Mouse (Mus musculus) frontal cortex, adult 2 months (tissue): ENCODE measurements around the gene Nrg3. TPM values are rescaled to one million over a fixed set of nuclear protein-coding genes. Genes with fewer than 3 reads are reported as not detected.

Experiments
- DNase-seq, 2 experiments: peaks; one replicate each; pipeline ENCODE4 v3.0.0; 2022; ENCODE audit warnings: low spot score in 1 of 2; ENCODE audit errors: extremely low spot score in 1 of 2
- polyA plus RNA-seq: library from polyadenylated mRNA; depleted of rRNA; stranded (reverse); fragments of >200 nt; gene quantifications from 2 replicates; pipeline ENCODE4 v1.2.3, GENCODE M21; 2012; rRNA removed

The Nrg3 gene
- polyA plus RNA-seq = 24.6 and 25.4 TPM in 2 replicates

DNA sequence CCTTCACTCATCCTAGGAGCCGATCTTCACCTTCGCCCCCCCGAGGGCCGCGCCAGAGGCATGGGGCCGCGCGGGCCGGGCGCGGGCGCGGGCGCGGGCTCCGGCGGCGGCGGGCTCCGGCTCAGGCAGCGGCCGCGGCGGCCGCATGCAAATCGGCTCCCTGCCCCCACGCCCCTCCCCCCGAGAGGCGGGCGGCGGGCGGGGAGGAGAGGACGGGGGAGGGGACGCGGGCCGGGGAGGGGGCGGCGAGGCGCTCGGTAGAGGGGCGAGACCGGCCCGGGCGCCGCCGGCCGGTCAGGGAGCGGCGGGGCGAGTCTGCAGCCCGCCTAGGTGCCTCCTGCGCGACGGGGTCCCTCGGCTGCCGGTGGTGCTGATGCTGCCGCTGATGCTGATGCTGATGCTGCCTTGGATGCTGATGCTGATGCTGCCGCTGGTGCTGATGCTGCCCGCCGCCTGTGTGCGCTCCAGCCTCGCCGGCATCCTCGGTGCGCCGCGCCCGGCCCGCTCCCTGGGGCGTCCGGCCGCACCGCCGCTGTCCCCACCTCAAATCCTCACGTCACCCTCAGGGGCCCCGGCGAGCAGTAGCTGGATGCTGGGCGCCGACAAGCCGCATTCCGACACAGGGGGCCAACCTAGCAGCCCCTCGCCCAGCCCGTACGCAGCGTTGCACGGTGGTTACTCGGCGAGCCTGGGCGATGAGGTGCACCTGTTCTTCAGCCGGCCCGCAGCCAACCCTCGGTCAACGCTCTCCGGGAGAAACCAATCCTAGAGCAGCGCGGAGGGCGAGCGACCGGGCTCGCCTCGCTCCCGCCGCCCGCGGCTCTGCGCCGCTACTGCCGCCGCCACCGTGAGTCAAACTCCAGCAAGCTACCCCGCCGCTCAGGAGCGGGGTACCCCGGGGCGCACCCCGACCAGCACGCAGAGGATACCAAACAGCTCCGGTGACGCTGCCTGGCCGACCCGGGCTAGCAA is at the start of gene Nrg3:
Gene Nrg3, minus strand, starts transcription at position 299 of the 972 bp plus-strand sequence.
- peak in 1 of 2 experiments; percentile 63 for DNase-seq

DNA sequence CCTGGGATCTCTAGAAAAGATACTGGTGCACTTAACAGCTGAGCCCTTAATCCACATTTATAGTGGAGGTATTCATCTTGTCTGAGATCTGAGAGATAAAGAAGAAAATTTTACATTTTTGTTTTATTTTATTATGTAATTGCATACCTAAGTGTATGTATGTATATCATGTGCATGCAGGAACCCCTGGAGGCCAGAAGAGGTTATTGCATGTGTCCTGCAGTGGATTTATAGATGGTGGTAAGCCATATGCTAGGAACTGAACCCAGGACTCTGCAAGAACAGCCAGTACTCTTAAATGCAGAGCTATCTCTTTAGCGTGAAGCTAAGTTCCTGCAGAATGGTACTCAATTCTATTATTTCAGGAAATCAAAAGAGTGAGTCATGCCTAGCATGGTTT is 36.1 kb upstream of the Nrg3 start:
- peak; percentile 17 to 46 for DNase-seq

DNA sequence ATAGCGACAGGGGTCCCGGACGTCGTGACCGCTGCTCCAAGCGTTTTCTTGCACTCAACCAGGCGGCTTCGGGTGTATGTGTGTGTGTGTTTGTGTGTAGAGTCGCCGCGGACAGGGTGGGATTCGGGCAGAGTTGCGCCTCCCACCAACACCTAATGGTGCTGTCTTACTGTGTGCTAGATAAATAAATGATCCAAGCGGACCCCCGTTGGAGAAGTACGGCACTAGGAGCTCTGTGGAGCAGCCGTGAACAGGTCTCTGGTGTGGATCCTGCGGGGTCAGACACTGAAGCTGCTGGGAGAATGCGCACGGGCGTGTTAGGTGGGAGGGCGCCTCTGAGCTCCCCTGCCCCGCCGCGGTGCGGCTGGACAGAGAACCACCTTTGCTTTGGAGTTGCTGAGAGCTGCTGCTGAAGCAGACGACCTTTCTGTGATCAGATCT is 903 bp upstream of the Nrg3 start:
- peak in 1 of 2 experiments; percentile 68 for DNase-seq

DNA sequence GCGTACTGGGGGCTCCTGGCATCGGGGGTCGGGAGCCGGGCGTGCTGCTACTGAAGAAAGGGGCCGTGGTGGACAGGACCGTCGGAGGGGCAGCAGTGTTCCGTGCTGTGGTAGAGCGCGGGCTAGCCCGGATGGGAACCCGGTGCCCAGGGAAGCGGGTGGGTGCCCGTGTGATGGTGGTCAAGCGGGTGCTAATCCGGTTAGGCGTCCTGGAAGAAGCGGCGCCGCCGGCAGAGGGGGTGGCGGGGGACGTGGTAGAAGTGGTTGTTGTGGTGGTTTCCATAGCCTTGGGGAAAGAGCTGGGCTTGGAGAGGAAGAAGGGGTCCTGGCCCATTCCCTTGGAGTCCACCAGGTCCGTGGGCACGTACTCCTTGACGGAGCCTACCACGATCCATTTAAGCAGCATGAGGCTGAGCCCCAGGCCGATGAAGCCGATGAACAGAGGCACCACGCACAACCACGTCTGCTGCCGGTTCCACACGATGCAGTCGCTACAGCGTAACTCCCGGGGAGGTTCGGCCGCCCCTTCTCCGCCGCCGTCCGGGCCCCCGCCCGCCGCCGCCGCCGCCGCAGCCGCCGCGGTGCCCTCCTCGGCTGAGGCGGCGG is 639 bp downstream of the Nrg3 start:
- DNase-seq = peak in 1 of 2 experiments; percentile 37

DNA sequence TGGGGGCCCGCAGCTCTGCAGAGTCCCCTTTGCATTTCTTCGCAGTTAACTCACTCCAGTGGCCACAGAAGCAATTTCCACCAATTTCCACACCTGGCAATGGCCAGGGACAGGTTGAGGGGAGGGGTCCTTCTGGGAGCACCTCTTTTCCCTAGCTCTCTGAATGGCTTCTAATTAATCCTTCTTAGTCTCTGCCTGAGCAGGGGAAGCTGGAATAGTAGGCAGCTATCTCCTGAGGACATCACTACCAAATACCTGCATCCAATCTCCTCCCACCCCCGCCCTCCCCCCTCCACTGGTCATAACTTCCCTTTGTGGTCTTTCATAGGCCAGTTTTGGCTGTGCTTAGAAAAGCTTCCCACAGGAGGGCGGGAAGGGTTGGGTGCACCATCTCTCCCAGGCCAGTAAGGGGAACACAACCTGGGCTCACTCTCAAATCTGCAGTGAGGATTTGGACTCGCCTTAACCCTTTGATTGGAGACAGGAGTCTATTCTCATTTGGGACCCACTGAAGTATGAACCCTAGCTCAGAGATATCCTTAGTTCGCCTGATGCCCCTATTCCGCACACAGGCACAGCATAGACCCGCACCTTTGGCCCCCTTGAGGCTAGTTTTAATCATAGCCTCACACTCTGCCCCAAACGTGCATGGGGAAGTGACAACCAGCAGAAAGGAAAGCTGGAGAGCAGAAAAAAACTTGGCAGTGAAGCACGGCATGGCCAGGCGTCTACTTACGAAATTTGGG is 1.5 kb downstream of the Nrg3 start:
- peak in 1 of 2 experiments; percentile 48 for DNase-seq

DNA sequence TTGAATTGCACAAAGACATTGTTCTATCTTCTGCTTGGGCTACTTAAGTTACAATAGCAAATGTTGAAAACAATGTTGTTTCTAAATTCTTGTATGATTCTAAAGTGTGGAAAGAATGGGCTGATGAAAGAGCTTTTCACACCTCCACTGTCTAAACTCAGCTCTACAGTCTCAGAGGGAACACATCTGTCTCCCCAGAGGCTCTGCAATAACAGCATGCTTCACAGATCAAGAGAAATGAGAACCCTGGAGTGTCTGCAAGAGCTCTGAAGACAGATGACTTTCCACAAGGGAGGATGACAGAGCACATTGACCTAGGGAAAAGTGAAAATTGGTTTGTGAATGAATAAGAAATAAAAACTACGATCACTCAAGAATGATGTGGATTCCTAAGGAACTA is 27.4 kb downstream of the Nrg3 start:
- DNase-seq = no peak

DNA sequence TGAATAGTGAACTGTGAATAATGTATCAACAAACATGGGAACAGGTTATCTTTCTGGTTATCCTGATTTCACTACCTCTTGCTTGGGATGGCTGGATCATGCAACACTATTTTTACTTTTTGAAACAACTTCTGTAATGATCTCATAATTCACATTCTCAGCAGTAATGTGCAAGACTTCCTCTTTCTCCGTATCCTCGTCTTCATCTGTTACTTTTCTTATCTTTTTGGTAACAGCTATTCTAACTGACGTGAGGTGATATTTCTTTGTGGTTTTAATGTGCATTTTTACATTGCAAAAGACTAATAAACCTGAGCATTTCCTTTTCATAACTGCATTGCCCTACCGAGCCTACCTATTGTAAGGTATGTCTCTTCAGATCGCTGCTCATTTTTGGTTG is 44.4 kb downstream of the Nrg3 start:
- no peak for DNase-seq

DNA sequence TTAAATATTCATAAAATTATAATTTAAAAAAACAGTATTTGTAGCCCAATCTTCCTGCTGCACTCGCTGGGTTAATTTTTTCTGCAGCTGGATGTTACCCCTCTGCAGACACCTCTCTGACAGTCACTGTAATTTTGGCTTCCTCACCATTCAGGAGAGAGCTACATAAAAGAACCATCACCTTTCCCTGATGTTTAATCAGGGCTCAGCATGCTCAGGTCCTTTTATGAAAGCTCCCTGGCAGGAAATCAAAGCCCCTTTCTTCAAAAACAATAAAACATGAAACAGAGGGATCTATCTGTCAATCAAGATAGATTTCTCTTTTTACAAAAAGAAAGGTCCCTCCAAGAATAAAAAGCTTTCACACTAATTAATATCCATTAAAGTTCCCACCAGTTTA is 51.0 kb downstream of the Nrg3 start:
- DNase-seq = no peak

DNA sequence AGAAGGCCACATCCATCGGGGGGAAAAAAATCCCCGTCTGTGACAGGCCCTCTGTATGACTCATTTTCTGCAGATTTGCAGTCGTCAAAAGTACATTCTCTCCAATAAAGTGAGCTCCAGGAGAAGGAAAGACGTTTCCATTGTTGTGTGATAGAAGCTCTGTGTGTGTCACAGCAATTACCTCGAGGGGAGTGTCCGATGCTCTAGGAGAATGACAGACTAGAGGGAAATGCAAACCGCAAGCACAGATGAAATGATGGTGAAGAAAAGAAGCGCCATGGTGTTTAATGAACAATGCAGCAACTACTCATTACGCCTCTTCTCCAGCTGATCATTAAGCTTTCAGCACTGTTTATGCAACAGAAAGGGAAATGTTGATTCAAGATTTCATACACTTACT is 59.6 kb downstream of the Nrg3 start:
- peak in 1 of 2 experiments; percentile 30 for DNase-seq

DNA sequence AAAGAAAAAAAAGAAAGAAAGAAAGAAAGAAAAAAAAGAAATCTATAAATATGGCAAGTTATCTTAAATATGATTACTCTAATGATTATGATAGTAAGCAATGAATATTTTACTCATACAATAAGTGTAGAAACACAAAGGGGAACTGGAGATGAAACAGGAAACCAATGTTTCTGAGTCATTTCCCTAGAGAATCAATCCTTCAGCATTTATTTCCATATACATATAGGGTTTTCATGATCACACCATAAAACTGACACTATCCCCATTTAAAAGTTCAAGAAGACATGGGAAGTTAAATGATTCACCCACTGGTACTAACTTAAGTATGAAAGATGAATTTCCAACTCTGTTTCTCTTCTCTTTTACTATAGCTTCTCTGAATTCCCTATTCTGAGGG is 86.0 kb downstream of the Nrg3 start:
- no peak for DNase-seq

DNA sequence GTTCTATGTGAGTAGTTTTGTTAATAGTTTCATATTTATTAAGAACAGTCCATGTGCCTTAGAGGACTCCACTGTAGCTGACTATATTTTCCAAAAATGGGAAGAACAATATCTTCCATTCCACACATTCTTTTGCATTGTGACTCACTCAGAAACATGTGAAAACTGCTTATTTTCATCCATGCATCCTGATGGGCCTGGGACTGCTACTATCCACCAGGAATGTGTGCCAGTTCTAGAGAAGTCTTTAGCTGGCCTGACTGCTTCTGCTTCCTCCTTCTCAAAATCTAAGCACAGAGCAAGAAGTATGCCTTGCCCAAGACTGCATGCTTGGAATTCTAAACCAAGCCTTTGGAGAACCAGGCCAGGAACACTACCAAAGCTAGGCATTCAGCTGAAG is 91.6 kb downstream of the Nrg3 start:
- DNase-seq = no peak

DNA sequence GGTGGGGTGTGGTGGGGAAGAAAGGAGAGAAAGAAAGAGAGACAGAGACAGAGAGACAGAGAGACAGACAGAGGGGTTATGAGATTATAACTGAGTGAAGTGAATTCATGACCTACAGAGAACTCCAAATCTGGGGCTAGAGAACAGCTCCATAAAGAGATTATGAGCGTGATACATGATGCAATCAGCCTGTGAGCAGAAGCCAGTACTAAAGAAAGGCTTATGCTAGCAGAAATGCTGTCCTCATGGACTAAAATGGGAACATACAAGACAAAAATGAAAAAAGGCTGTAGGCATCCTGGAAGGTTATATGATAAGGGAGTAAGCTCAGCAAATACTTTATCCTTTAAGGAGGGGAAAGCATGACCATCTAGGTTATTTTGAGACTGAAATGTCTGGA is 99.7 kb downstream of the Nrg3 start:
- no peak for DNase-seq

DNA sequence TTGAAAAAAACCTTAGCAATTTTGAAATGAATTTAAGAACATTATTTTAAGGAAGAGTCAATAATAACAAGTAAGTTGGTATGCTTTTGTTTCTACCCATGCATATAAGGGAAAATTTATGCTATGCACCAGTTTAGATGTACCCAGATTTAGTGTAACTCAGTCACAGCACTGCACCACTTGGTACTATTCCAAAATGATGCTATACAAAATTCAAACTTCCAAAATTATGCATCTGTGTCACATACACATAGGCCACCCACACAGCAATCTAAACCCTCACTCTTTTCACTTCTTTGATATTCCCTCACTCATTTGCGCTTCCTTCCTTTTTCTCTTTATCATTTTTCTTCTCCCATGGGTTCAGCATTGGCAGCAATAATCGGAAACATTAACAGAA is 116.6 kb downstream of the Nrg3 start:
- peak; percentile 50 to 58 for DNase-seq

DNA sequence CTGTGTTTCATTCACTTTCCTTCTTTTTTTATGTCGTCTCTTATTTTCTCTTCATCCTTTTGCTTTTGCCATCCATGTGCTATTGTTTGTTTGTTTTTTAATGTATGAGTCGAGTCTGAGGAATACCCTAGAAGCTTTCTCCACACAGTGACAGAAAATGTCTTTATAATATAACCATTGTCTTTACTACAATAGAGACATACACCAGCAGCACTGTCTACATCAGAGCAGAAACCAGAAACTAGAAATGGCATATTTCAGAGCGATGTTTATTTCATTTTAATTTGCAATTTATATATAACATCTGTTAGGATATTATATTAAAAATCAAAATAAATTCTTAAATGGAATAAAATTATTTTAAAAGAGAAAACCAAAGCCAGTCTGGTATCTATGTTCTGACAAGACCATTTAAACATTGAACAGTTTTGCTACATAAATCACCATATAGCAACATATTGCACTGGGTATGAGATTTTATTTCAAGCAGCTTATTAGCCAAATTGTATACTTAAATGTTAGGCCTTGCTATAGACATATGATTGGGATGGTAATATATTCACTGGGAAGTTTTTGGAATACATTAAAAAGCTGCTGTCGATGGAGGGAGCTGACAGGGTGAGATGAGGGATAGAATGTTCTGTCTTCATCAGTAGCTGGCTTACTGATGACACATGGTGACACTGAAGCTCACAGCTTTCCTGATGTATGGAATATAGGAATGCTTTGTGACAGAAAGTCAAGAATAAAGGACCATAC is 120.7 kb downstream of the Nrg3 start:
- DNase-seq = no peak

DNA sequence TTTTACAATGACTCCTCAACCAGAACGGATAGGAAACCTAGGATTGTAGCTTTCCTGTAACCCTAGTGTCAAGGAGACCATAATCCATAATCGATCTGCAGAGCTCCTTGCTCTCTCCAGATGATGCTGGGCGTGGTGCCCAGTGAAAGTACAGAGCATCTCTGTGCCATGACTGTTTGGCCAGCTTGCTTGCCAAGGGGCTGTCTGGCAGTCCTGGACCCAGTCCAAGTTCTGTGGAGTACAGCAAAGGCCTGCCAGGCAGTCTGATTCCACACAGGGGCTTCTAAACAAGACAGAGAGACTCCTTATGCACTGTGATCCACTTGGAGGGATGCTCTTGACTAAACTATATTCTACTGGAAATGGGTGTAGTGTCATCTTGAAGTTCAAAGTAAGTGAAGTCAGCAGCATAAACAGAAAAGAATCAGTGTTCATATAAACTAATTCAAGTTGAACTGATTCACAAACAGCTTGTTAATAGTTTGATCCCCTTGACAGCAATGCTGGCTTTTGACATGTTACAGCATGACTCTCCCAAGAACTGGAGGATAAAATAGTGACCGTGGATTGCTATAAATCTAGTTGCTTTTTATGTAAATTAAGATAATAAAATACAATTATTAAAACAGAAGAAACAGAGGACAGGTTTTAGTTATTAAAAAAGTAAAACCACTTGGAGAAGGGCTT is 155.3 kb downstream of the Nrg3 start:
- DNase-seq = peak; percentile 33 to 66

DNA sequence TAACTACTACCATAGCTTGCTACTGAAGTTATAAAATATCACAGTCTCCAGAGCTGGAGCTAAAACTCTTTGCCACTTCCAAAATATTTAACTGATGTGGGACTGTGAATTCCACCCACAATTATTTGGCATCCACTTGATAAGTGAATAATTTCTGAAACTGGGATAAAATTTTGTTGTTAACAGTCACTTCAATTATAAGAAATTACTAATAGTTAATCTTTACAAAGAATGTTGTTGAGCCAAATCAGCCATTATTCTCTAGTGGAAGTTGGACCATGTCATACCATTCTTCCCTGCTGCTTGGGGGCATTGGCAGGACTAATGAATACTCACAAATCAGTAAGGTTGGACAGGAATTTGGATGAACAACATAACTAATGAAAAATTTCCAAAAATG is 158.8 kb downstream of the Nrg3 start:
- no peak for DNase-seq

DNA sequence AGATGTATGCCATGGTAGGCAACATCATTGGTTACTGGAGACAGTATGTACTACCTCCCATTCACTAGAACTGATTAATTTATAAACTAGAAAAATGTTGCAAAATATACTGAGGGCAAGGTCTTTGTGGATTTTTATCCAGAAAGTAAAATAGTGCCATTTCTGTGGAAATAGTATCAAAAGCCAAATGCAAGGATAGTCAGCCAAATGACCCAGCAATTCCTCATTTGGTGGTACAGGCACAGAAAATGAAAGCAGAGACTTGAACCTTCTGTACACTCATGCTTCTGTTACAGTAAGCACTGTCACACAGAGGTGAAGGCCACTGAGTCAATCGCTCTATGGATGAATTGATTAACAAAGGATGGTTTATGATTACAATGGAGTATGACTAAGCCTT is 207.8 kb downstream of the Nrg3 start:
- DNase-seq = no peak

DNA sequence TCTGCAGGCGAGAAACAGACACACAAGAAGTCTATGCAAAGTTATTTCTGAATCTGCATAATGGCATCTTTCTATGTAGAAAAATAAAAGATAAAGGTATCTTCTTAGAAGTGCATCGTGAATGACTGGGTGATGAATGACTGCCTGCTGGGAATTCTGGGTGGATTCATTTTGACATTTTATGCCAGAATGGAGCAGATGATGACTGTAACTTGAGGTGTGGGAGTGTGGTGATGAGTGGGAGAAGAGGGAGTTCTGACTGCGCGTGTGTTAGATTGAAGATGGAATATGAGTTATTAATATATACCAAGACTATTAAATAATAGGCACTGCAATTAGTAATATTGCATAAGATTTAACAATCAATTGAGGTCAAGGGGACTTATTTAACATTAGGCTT is 208.5 kb downstream of the Nrg3 start:
- peak in 1 of 2 experiments; percentile 47 for DNase-seq

DNA sequence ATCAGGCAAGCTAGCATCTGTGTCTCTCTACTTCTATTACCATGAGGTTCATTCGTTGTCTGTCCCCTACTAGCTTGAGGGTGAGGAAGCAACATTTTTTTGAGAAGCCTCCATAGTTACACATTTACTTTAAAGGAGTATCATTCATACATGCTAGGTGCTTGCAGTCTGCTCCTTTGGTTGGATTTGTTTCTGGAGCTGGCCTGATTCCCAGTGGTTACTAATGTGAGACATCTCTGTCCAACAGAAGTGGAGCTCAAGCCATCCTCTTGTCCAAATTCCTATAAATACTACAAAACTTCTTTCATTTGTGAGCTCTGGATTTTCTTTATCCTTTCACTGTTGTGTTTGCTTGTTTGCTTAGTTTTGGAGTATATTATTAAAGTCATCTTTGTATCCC is 211.9 kb downstream of the Nrg3 start:
- peak in 1 of 2 experiments; percentile 39 for DNase-seq

DNA sequence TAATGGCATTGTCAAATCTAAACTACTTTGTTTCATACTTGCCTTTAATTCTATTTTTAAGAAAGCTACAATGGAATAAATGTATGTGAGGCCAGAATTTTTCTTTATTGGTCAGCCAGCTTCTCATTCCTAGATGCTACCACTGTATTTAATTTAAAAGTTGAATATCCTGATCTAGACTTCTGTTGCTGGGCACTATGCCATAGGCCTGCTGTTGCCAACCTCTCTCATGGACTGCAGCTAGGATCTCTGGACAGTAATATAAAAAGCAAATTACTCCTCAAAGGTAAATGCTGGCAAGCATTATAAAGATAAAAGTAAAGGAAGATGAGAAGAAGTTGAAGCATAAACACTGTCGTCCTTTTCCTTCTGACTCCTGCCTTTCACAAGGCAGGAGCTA is 217.5 kb downstream of the Nrg3 start:
- DNase-seq = no peak
